Mouse (Mus musculus) left cerebral cortex, adult 2 months (tissue): Measurements from ENCODE around the gene Gm3629. TPM values are rescaled to one million over a fixed set of nuclear protein-coding genes. Genes with fewer than 3 reads are reported as not detected.
"Not testable (repeated sequence)": the region's sequence is repeated elsewhere in the genome, so short reads cannot be mapped to it uniquely, and the experiment has no call there.

ENCODE experiments used
- DNase-seq, 2 experiments: peaks; one replicate each; pipeline ENCODE4 v3.0.0; 2021 to 2022; ENCODE audit warnings: low spot score in 2 of 2, mixed read lengths in 1 of 2; ENCODE audit errors: extremely low spot score in 1 of 2
- H3K27ac ChIP-seq: fragments of 200-600 bp; 2 replicates; pipeline ENCODE4 v1.8.1; 2022
- H3K4me3 ChIP-seq: fragments of 200-600 bp; 2 replicates; pipeline ENCODE4 v1.8.1; 2022
- intact Hi-C: fragments of 180-260 bp; cut with DNase I; formaldehyde crosslinking; loops from one replicate; pipeline ENCODE4 v1.15.1; 2025
- long read RNA-seq, 2 experiments: library from polyadenylated mRNA; stranded (forward); transcript quantifications; one replicate each; pipeline ENCODE4 v2.0.0; 2021; ENCODE audit warnings: borderline mapping rate in 2 of 2
- total RNA-seq, 2 experiments: library from RNA; stranded (reverse); gene quantifications; 2 replicates each; pipeline ENCODE4 v1.2.3; 2021

Gene Gm3629
- under 1 TPM in 1 of 2 experiments, not detected in 1; 0.75 TPM for total RNA-seq
- long read RNA-seq, experiment 1: 0 reads
- long read RNA-seq, experiment 2: 0 reads

- intact Hi-C loops, DNase-seq, H3K4me3 ChIP-seq, H3K27ac ChIP-seq: not testable (repeated sequence)
These were observed at the start of gene Gm3629 for GRCm38 (mm10) chr14:6590513-6590912. Gene Gm3629, minus strand, starts transcription at chr14:6590613.

GRCm38 (mm10) chr14:6622318-6622717 is 31.9 kb upstream of the Gm3629 start, which contains the start of gene Gm3460:
Gene Gm3460, minus strand, starts transcription at chr14:6622418.
- intact Hi-C loops, H3K27ac ChIP-seq, DNase-seq, H3K4me3 ChIP-seq: not testable (repeated sequence)

GRCm38 (mm10) chr14:6606436-6606835 is 16.0 kb upstream of the Gm3629 start:
- intact Hi-C loops, H3K27ac ChIP-seq, H3K4me3 ChIP-seq: not testable (repeated sequence)
- peak; percentile 7 to 9 for DNase-seq

- peak overlapping the region; percentile 27 for H3K4me3 ChIP-seq
- H3K27ac ChIP-seq, intact Hi-C loops: not testable (repeated sequence)
- DNase-seq: peak; percentile 10 to 15
These were observed 14.6 kb upstream of the Gm3629 start for GRCm38 (mm10) chr14:6605004-6605403.

GRCm38 (mm10) chr14:6604551-6604950 is 14.1 kb upstream of the Gm3629 start:
- H3K4me3 ChIP-seq: peak overlapping the region; percentile 27
- DNase-seq: peak in 1 of 2 experiments; percentile 8
- H3K27ac ChIP-seq, intact Hi-C loops: not testable (repeated sequence)

- DNase-seq, intact Hi-C loops, H3K4me3 ChIP-seq, H3K27ac ChIP-seq: not testable (repeated sequence)
These were observed 53.2 kb downstream of the Gm3629 start, which contains the start of gene Gm8356 for GRCm38 (mm10) chr14:6537190-6537589. Gene Gm8356, minus strand, starts transcription at chr14:6537290.

Other genes with a start within 250 kb of the Gm3629 start
- not detected for gene Gm3618, start 246.9 kb downstream of the Gm3629 start, total RNA-seq
- gene Gm16440, start 200.3 kb downstream of the Gm3629 start, total RNA-seq: not detected
- gene Gm3591, start 178.1 kb downstream of the Gm3629 start, total RNA-seq: under 1 TPM in 1 of 2 experiments, not detected in 1; 0.77 TPM
- gene Gm3594, start 146.0 kb downstream of the Gm3629 start, total RNA-seq: not detected
- not detected for gene Gm8356, start 53.3 kb downstream of the Gm3629 start, total RNA-seq
- gene Gm3460, start 31.8 kb upstream of the Gm3629 start, total RNA-seq: not detected
- gene Gm10251, start 93.6 kb upstream of the Gm3629 start, total RNA-seq: not detected
- not detected for gene Gm8050, start 129.6 kb upstream of the Gm3629 start, total RNA-seq
- 1 to 10 TPM; 1.9 to 2.0 TPM for gene Gm3636, start 151.7 kb upstream of the Gm3629 start, total RNA-seq
- not detected for gene Gm8362, start 183.8 kb upstream of the Gm3629 start, total RNA-seq
- gene Gm3642, start 249.7 kb upstream of the Gm3629 start, total RNA-seq: not detected